24 mouse cellular contexts compared by ENCODE assay signal in the genomic region with DNA sequence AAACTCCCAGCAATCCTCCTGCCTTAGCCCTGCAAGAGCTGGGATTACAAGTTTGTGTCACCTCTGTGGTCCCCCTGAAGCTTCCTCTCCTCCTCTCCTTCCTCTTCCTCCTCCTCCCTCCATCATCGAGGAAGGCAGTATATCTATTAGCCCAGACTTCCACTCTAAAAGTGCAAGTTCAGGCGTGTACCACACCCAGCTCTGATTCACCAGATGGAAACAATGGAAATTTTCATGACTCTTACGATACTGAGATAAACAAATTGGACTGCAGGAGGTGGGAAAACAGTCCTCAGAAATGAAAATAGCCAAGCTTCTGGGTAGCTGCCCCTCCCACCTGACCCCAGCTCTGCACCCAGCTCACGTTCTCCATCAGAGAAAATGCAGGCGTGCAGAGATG. TPM values are rescaled to one million over a fixed set of nuclear protein-coding genes. Genes with fewer than 3 reads are reported as not detected.
DNase-seq lines count a peak whose midpoint lies in the region; ATAC-seq and TF ChIP-seq lines count a peak whose summit lies in the region.
"Had no signal": no experiment of that assay in that cellular context is flagged by ENCODE, and none has a peak within 500 bp of the region (broad histone marks: within the 10 kb centered on the region; RNA-seq: fewer than 3 reads in every experiment).

No protein-coding gene starts in this region.

- no peak for ATAC-seq in kidney, embryonic 16.5 days (ENCODE audit: low FRiP score, low TSS enrichment)
- ATAC-seq: activated CD4-positive, CD25-positive, alpha-beta regulatory T cell, adult 4 months had no signal

- no peak overlapping the region for H3K4me2 ChIP-seq in kidney, embryonic 16.5 days (replicated peaks; ENCODE audit: low read depth, low read length)
- H3K4me2 ChIP-seq: lung, embryonic 14.5 days had no signal

- H3K9ac ChIP-seq in heart, adult 2 months (ENCODE audit: low read depth, low read length), result no peak overlapping the region
- 0 out of 2 replicates have a peak overlapping the region, but pooled peaks have one; percentile 31 for H3K9ac ChIP-seq in kidney, embryonic 16.5 days (replicated peaks; ENCODE audit: low read length)
- H3K9ac ChIP-seq: lung, embryonic 14.5 days had no signal

- peaks cover 4% of the 10 kb centered on the region for H3K4me1 ChIP-seq in heart, adult 2 months (ENCODE audit: control insufficient read depth, insufficient read depth, low read length)
- peaks cover 19% of the 10 kb centered on the region for H3K4me1 ChIP-seq in kidney, embryonic 16.5 days (ENCODE audit: insufficient read depth, low read length)
- H3K4me1 ChIP-seq in embryonic fibroblast, embryonic 13.5 days (ENCODE audit: control insufficient read depth, insufficient read depth, low read length), result peaks cover 12% of the 10 kb centered on the region

- H3K27ac ChIP-seq in heart, adult 2 months, result peak overlapping the region; percentile 54
- no peak overlapping the region for H3K27ac ChIP-seq in kidney, embryonic 16.5 days (ENCODE audit: low read length)
- H3K27ac ChIP-seq in embryonic fibroblast, embryonic 13.5 days (ENCODE audit: insufficient read depth, low read length), result peak overlapping the region; percentile 34; the same call in 1 of the 2 replicates
- H3K27ac ChIP-seq: forebrain, embryonic 10.5 days had no signal

- no peak for TF ChIP-seq POLR2A in heart, adult 2 months (IDR thresholded peaks at IDR 0.05; ENCODE audit: insufficient read depth, low read depth, low read length)
- no peak for TF ChIP-seq POLR2A in embryonic fibroblast, embryonic 13.5 days (IDR thresholded peaks at IDR 0.05; ENCODE audit: low read depth, low read length)

- H3K4me3 ChIP-seq in heart, adult 2 months, result no peak overlapping the region
- H3K4me3 ChIP-seq in kidney, embryonic 16.5 days (ENCODE audit: low read length), result no peak overlapping the region
- no peak overlapping the region for H3K4me3 ChIP-seq in embryonic fibroblast, embryonic 13.5 days (ENCODE audit: insufficient read depth, low read length)
- H3K4me3 ChIP-seq: forebrain, embryonic 10.5 days had no signal

- no peaks in the 10 kb centered on the region for H3K36me3 ChIP-seq in heart, adult 2 months (ENCODE audit: control insufficient read depth, insufficient read depth, low read length)
- H3K36me3 ChIP-seq in kidney, embryonic 16.5 days (ENCODE audit: insufficient read depth, low read length), result no peaks in the 10 kb centered on the region
- H3K36me3 ChIP-seq: forebrain, embryonic 10.5 days had no signal

- no peak for DNase-seq in heart, adult 2 months
- DNase-seq in heart, postnatal 25 days (ENCODE audit: low spot score), result no peak
- DNase-seq in kidney, postnatal 10 days, result no peak
- peak; percentile 56 for DNase-seq in 416B (ENCODE audit: low read depth)
- no peak for DNase-seq in right cerebral cortex, adult 18-20 months
- DNase-seq in adrenal gland, adult 8-10 months, result no peak
- DNase-seq: adrenal gland, postnatal 14 days; cerebellum, postnatal 10 days; gastrocnemius, postnatal 10 days; kidney, adult 18-20 months; lung, embryonic 14.5 days; lung, postnatal 4 days had no signal

- no peak for TF ChIP-seq EP300 in heart, adult 2 months (IDR thresholded peaks at IDR 0.05; ENCODE audit: insufficient read depth, low read depth, low read length)

- H3K79me2 ChIP-seq in heart, adult 2 months (replicated peaks; ENCODE audit: control insufficient read depth, insufficient read depth, low read length), result no peaks in the 10 kb centered on the region

- H3K9me3 ChIP-seq in kidney, embryonic 16.5 days (ENCODE audit: low read length), result no peaks in the 10 kb centered on the region
- H3K9me3 ChIP-seq: forebrain, embryonic 10.5 days had no signal

- WGBS in heart, adult 2 months, result 41% methylated on average over 5 of the region's 5 CpGs
- WGBS in kidney, embryonic 16.5 days, result 58% methylated on average over 5 of the region's 5 CpGs

- no peak for TF ChIP-seq CTCF in heart, adult 2 months (IDR thresholded peaks at IDR 0.05)
- no peak for TF ChIP-seq CTCF in embryonic fibroblast, embryonic 13.5 days (IDR thresholded peaks at IDR 0.05; ENCODE audit: borderline replicate concordance, insufficient read depth, low read length)

- H3K27me3 ChIP-seq in heart, adult 2 months (ENCODE audit: control insufficient read depth, insufficient read depth, low read length), result no peaks in the 10 kb centered on the region
- peaks cover 23% of the 10 kb centered on the region for H3K27me3 ChIP-seq in kidney, embryonic 16.5 days (ENCODE audit: insufficient read depth, low read length)

- intact Hi-C loops in heart, adult 2 months (cut with DNase I), result no loop called here
- intact Hi-C loops in heart, postnatal 25 days (cut with DNase I), result no loop called here

RNA-seq across cellular contexts. Expression of gene Gm20481, which starts 4.1 kb away (rescaled TPM):
- not detected for total RNA-seq in heart, adult 2 months (2021)
- not detected in 2 replicates for polyA plus RNA-seq in heart, adult 2 months (2012; rRNA removed)
- not detected for total RNA-seq in heart, postnatal 25 days (2021)
- not detected in 2 replicates for polyA plus RNA-seq in kidney, embryonic 16.5 days (2015; fragmentation: Nextera tagmentation; extraction: Ambion mirVana)
- not detected in 2 replicates for polyA plus RNA-seq in embryonic fibroblast, embryonic 13.5 days (2011; ENCODE audit: insufficient read length, low read depth, missing spikeins)
- total RNA-seq in adrenal gland, adult 8-10 months (2022), result under 1 TPM in 1 of 4 experiments, not detected in 3; 0.73 TPM
- total RNA-seq: adrenal gland, postnatal 14 days; gastrocnemius, postnatal 10 days; heart, adult 8-10 months; layer of hippocampus, adult 18-20 months; layer of hippocampus, postnatal 25 days; left cerebral cortex, postnatal 14 days; midbrain, postnatal 0 days had no signal
- polyA plus RNA-seq: activated CD4-positive, CD25-positive, alpha-beta regulatory T cell, adult 4 months; brain, embryonic 14.5 days; embryonic facial prominence, embryonic 14.5 days; forebrain, embryonic 10.5 days; limb, embryonic 14.5 days; lung, embryonic 14.5 days; midbrain, postnatal 0 days had no signal

RNA-seq across cellular contexts. Expression of gene Hspa1a, which starts 6.3 kb away (rescaled TPM):
- 1 to 10 TPM; 3.3 to 9.8 TPM for total RNA-seq in heart, adult 2 months (2021)
- polyA plus RNA-seq in heart, adult 2 months (2012; rRNA removed), result 3.0 and 5.9 TPM in 2 replicates
- total RNA-seq in heart, postnatal 25 days (2021), result 1 to 10 TPM; 2.9 to 7.7 TPM
- polyA plus RNA-seq in kidney, embryonic 16.5 days (2015; fragmentation: Nextera tagmentation; extraction: Ambion mirVana), result 11.2 and 13.4 TPM in 2 replicates
- 6.0 and 6.5 TPM in 2 replicates for polyA plus RNA-seq in embryonic fibroblast, embryonic 13.5 days (2011; ENCODE audit: insufficient read length, low read depth, missing spikeins)
- total RNA-seq in adrenal gland, adult 8-10 months (2022), result 10 to 100 TPM; 11.9 to 35.8 (median 14.4) TPM

RNA-seq across cellular contexts. Expression of gene Hspa1b, which starts 6.6 kb away (rescaled TPM):
- total RNA-seq in heart, adult 2 months (2021), result 10 to 100 TPM in 1 of 2 experiments, 1 to 10 TPM in 1; 2.9 to 11.2 TPM
- 2.0 and 6.3 TPM in 2 replicates for polyA plus RNA-seq in heart, adult 2 months (2012; rRNA removed)
- 1 to 10 TPM; 1.9 to 6.9 TPM for total RNA-seq in heart, postnatal 25 days (2021)
- polyA plus RNA-seq in kidney, embryonic 16.5 days (2015; fragmentation: Nextera tagmentation; extraction: Ambion mirVana), result 0.76 and 0.80 TPM in 2 replicates
- 20.9 and 36.6 TPM in 2 replicates for polyA plus RNA-seq in embryonic fibroblast, embryonic 13.5 days (2011; ENCODE audit: insufficient read length, low read depth, missing spikeins)
- total RNA-seq in adrenal gland, adult 8-10 months (2022), result 100 to 1,000 TPM in 1 of 4 experiments, 10 to 100 TPM in 3; 24.5 to 115 (median 36.0) TPM

RNA-seq across cellular contexts. Expression of gene Hspa1l, which starts 6.9 kb away (rescaled TPM):
- total RNA-seq in heart, adult 2 months (2021), result 10 to 100 TPM in 1 of 2 experiments, 1 to 10 TPM in 1; 8.3 to 10.9 TPM
- 3.6 and 6.6 TPM in 2 replicates for polyA plus RNA-seq in heart, adult 2 months (2012; rRNA removed)
- 1 to 10 TPM; 6.9 to 8.1 TPM for total RNA-seq in heart, postnatal 25 days (2021)
- polyA plus RNA-seq in kidney, embryonic 16.5 days (2015; fragmentation: Nextera tagmentation; extraction: Ambion mirVana), result 1.0 and 1.3 TPM in 2 replicates
- not detected in 2 replicates for polyA plus RNA-seq in embryonic fibroblast, embryonic 13.5 days (2011; ENCODE audit: insufficient read length, low read depth, missing spikeins)
- total RNA-seq in adrenal gland, adult 8-10 months (2022), result under 1 TPM; 0.14 to 0.25 (median 0.17) TPM

RNA-seq across cellular contexts. Expression of gene Lsm2, which starts 16.0 kb away (rescaled TPM):
- total RNA-seq in heart, adult 2 months (2021), result 10 to 100 TPM; 17.3 to 21.3 TPM
- 50.7 and 58.0 TPM in 2 replicates for polyA plus RNA-seq in heart, adult 2 months (2012; rRNA removed)
- 10 to 100 TPM; 19.0 to 19.1 TPM for total RNA-seq in heart, postnatal 25 days (2021)
- 206 and 230 TPM in 2 replicates for polyA plus RNA-seq in kidney, embryonic 16.5 days (2015; fragmentation: Nextera tagmentation; extraction: Ambion mirVana)
- 74.8 and 93.3 TPM in 2 replicates for polyA plus RNA-seq in embryonic fibroblast, embryonic 13.5 days (2011; ENCODE audit: insufficient read length, low read depth, missing spikeins)
- 10 to 100 TPM; 28.2 to 35.4 (median 30.1) TPM for total RNA-seq in adrenal gland, adult 8-10 months (2022)
